Comparison of ENCODE assay signal across 10 mouse cellular contexts in genomic region chr9:58043496-58044017, GRCm38 (mm10). TPM values are rescaled to one million over a fixed set of nuclear protein-coding genes. Genes with fewer than 3 reads are reported as not detected.
A peak's percentile ranks its signal among the peaks of the same experiment; 100 is the strongest.
DNase-seq lines count a peak whose midpoint lies in the region; ATAC-seq lines count a peak whose summit lies in the region.
"Had no signal": no experiment of that assay in that cellular context is flagged by ENCODE, and none has a peak within 500 bp of the region (broad histone marks: within the 10 kb centered on the region; RNA-seq: fewer than 3 reads in every experiment).

No protein-coding gene starts in this region.

- H3K9me3 ChIP-seq in hindbrain, embryonic 11.5 days (ENCODE audit: control insufficient read depth, low read length) = no peaks in the 10 kb centered on the region
- H3K9me3 ChIP-seq in neural tube, embryonic 14.5 days (ENCODE audit: control insufficient read depth, low read length) = no peaks in the 10 kb centered on the region

- H3K4me3 ChIP-seq in hindbrain, embryonic 11.5 days (ENCODE audit: low read depth, low read length) = no peak overlapping the region
- no peak overlapping the region for H3K4me3 ChIP-seq in neural tube, embryonic 14.5 days (ENCODE audit: low read depth, low read length)

- ATAC-seq in hindbrain, embryonic 11.5 days (ENCODE audit: low FRiP score) = peak; percentile 41
- no peak for ATAC-seq in neural tube, embryonic 14.5 days (ENCODE audit: low read depth)
- ATAC-seq in monocyte, adult 5-6 weeks (replicated peaks; ENCODE audit: insufficient number of reproducible peaks, low FRiP score, low TSS enrichment, poor library complexity, severe bottlenecking) = no peak

- DNase-seq in lung, adult 18-20 months = peak; percentile 18 to 20
- DNase-seq in lung, postnatal 4 days = no peak
- DNase-seq in gastrocnemius, adult 18-20 months (ENCODE audit: low spot score) = peak; percentile 84
- DNase-seq in hindbrain, embryonic 11.5 days (ENCODE audit: low spot score) = peak; percentile 52
- DNase-seq in cerebellum, postnatal 36 days = no peak
- no peak for DNase-seq in right cerebral cortex, postnatal 25 days
- DNase-seq: cerebellum, adult 11 months had no signal

- H3K27ac ChIP-seq in hindbrain, embryonic 11.5 days (ENCODE audit: low read depth, low read length) = peak overlapping the region; percentile 76
- H3K27ac ChIP-seq in neural tube, embryonic 14.5 days (ENCODE audit: low read depth, low read length) = 0 out of 2 replicates have a peak overlapping the region, but pooled peaks have one; percentile 25

- WGBS in hindbrain, embryonic 11.5 days = 68% methylated on average over 10 of the region's 10 CpGs
- 35% methylated on average over 10 of the region's 10 CpGs for WGBS in neural tube, embryonic 14.5 days

- no peaks in the 10 kb centered on the region for H3K36me3 ChIP-seq in hindbrain, embryonic 11.5 days (ENCODE audit: control insufficient read depth, insufficient read depth, low read length)
- H3K36me3 ChIP-seq in neural tube, embryonic 14.5 days (ENCODE audit: control insufficient read depth, insufficient read depth, low read length) = no peaks in the 10 kb centered on the region

- H3K27me3 ChIP-seq in hindbrain, embryonic 11.5 days (ENCODE audit: control insufficient read depth, insufficient read depth, low read length) = peaks cover 2% of the 10 kb centered on the region; the same call in 1 of the 2 replicates
- no peaks in the 10 kb centered on the region for H3K27me3 ChIP-seq in neural tube, embryonic 14.5 days (ENCODE audit: control insufficient read depth, insufficient read depth, low read length)
- H3K27me3 ChIP-seq: CH12.LX had no signal

- H3K9ac ChIP-seq in hindbrain, embryonic 11.5 days (ENCODE audit: low read depth, low read length) = no peak overlapping the region; the same call in 1 of the 2 replicates
- no peak overlapping the region for H3K9ac ChIP-seq in neural tube, embryonic 14.5 days (replicated peaks; ENCODE audit: low read depth, low read length)

- peaks cover 46% of the 10 kb centered on the region for H3K4me1 ChIP-seq in hindbrain, embryonic 11.5 days (replicated peaks; ENCODE audit: control insufficient read depth, insufficient read depth, low read length)
- H3K4me1 ChIP-seq in neural tube, embryonic 14.5 days (ENCODE audit: control insufficient read depth, insufficient read depth, low read length) = peaks cover 54% of the 10 kb centered on the region

- H3K4me2 ChIP-seq in hindbrain, embryonic 11.5 days (replicated peaks; ENCODE audit: low read depth, low read length) = peak overlapping the region; percentile 21; the same call in 1 of the 2 replicates
- H3K4me2 ChIP-seq in neural tube, embryonic 14.5 days (ENCODE audit: low read depth, low read length) = no peak overlapping the region

RNA-seq across cellular contexts. Expression of gene Stra6, which starts 20.0 kb away (rescaled TPM):
- under 1 TPM; 0.16 to 0.90 TPM for total RNA-seq in gastrocnemius, adult 18-20 months (2021)
- polyA plus RNA-seq in hindbrain, embryonic 11.5 days (2014; fragmentation: Nextera tagmentation; extraction: Ambion mirVana) = 8.2 and 12.7 TPM in 2 replicates
- 6.0 and 28.4 TPM in 2 replicates for polyA plus RNA-seq in neural tube, embryonic 14.5 days (2014; fragmentation: Nextera tagmentation; extraction: Ambion mirVana)
- total RNA-seq in monocyte, adult 5-6 weeks (2017) = not detected in 3 replicates

RNA-seq across cellular contexts. Expression of gene Cyp11a1, which starts 37.3 kb away (rescaled TPM):
- under 1 TPM; 0.24 to 0.34 TPM for total RNA-seq in gastrocnemius, adult 18-20 months (2021)
- polyA plus RNA-seq in hindbrain, embryonic 11.5 days (2014; fragmentation: Nextera tagmentation; extraction: Ambion mirVana) = not detected in 2 replicates
- 0.43 and 0.71 TPM in 2 replicates for polyA plus RNA-seq in neural tube, embryonic 14.5 days (2014; fragmentation: Nextera tagmentation; extraction: Ambion mirVana)
- total RNA-seq in monocyte, adult 5-6 weeks (2017) = 7.8 to 44.8 TPM (median 28.4 TPM) in 3 replicates

Comparison
In these comparisons a context has a peak if more than half of its experiments do, and no peak if none do; other contexts are left out.
1. DNase-seq: peak in lung, adult 18-20 months (2 of 2), gastrocnemius, adult 18-20 months (single experiment) and hindbrain, embryonic 11.5 days (single experiment); none in lung, postnatal 4 days (0 of 2), cerebellum, postnatal 36 days (0 of 2) and right cerebral cortex, postnatal 25 days (single experiment).